Mouse (Mus musculus) ovary, adult 2 months (tissue): ENCODE measurements around the gene Osm. TPM values are rescaled to one million over a fixed set of nuclear protein-coding genes. Genes with fewer than 3 reads are reported as not detected.

Experiments used
- polyA plus RNA-seq: library from polyadenylated mRNA; depleted of rRNA; stranded (reverse); fragments of >200 nt; gene quantifications from 2 replicates; pipeline ENCODE4 v1.2.3, GENCODE M21; 2012; rRNA removed

The Osm gene
- polyA plus RNA-seq, result 0.32 and 0.43 TPM in 2 replicates

DNA sequence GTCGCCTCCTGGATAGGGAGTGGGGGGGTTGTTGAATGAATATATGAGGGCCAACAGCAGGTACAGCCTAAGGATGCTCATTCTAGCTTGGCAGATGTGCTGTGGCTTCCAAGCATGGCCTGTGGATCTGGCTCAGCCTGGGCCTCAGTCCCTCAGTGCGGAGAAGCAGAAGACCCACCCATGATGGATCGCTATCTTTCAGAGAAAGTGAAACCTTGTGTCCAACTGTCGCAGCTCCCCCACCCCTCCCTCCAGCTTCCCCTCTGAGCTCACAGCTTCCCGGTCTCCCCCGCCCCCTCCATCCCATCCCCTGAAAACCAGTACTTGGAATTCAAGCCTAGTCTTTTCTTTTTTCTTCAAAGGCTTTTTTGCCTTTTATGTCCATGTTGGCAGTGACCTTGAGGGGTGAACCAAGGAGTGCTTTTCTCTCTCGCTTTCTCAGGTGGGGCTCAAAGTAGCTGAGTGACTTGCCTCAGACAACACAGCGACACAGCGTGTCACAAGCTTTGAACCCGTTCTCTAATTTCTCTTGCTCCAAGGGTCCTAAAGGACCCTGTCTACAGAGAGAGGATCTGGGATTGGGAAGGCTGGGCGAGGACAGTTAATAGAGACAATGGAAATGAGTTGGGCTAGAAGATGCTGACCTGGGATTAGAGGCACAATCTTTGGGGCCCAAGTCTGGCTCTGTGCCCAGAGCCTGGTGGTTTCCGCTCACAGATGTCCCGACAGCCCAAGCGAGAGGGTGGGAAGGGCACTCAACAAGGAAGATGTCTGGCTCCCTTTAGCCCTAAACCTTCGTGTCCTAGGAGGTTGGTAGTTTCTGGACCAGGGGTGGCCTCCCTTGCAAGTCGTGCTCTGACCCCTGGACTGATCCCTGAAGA is at the start of gene Osm:
Gene Osm, plus strand, starts transcription at position 756 of the 881 bp plus-strand sequence.

GRCm38 (mm10) chr11:4186486-4187317 is 49.5 kb upstream of the Osm start, which contains the start of gene Tbc1d10a:
Gene Tbc1d10a (plus strand): TSS chr11:4186789.

GRCm38 (mm10) chr11:4217914-4218629 is 18.1 kb upstream of the Osm start, which contains the start of gene Castor1:
Gene Castor1 (plus strand): TSS chr11:4218225.

GRCm38 (mm10) chr11:4256846-4257607 is 20.8 kb downstream of the Osm start, which contains the start of gene Lif:
Gene Lif (plus strand): TSS chr11:4257557.

Other genes with a start within 250 kb of the Osm start
- 0.78 and 1.3 TPM in 2 replicates for gene Sec14l4, start 205.0 kb upstream of the Osm start, polyA plus RNA-seq
- 17.7 and 26.0 TPM in 2 replicates for gene Sec14l3, start 171.6 kb upstream of the Osm start, polyA plus RNA-seq
- 15.7 and 20.6 TPM in 2 replicates for gene Mtfp1, start 141.0 kb upstream of the Osm start, polyA plus RNA-seq
- 0.92 and 0.96 TPM in 2 replicates for gene Sec14l2, start 113.0 kb upstream of the Osm start, polyA plus RNA-seq
- 46.5 and 46.6 TPM in 2 replicates for gene Rnf215, start 101.2 kb upstream of the Osm start, polyA plus RNA-seq
- gene Ccdc157, start 76.1 kb upstream of the Osm start, polyA plus RNA-seq, result 23.9 and 26.0 TPM in 2 replicates
- gene Sf3a1, start 76.1 kb upstream of the Osm start, polyA plus RNA-seq, result 36.9 and 56.4 TPM in 2 replicates
- gene Tbc1d10a, start 49.6 kb upstream of the Osm start, polyA plus RNA-seq, result 115 and 122 TPM in 2 replicates
- gene Castor1, start 18.2 kb upstream of the Osm start, polyA plus RNA-seq, result 14.6 and 20.1 TPM in 2 replicates
- 2.5 and 5.4 TPM in 2 replicates for gene Lif, start 21.1 kb downstream of the Osm start, polyA plus RNA-seq
- not detected in 2 replicates for gene Hormad2, start 204.7 kb downstream of the Osm start, polyA plus RNA-seq